Mouse (Mus musculus): ENCODE measurements around the gene Chfr.

- TF ChIP-seq CTCF (IDR thresholded peaks at IDR 0.05; ENCODE audit: low read depth) (no peak), EP300 (IDR thresholded peaks at IDR 0.05; ENCODE audit: low read depth) (no peak)
Observed at GRCm38 (mm10) chr5:110181716-110182115, 46.1 kb downstream of the Chfr start.
